9 mouse cellular contexts compared by ENCODE assay signal in the genomic region with DNA sequence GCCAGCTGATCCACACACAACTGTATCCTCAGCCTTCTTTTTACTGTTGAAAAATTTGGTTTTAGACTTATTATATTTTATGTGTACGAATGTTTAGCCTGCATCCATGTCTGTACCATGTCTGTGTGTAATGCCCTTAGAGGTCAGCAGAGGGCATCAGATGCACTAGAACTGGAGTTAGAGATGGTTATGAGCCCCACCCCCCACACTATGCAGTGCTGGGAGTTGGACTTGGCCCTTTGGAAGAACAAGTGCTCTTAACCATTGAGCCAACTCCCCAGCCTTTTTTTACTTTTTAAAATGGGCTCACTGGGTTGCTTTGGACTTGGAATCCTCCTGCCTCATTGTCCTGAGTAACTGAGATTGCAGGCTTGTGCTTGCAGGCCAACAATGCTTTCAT. TPM values are rescaled to one million over a fixed set of nuclear protein-coding genes. Genes with fewer than 3 reads are reported as not detected.
DNase-seq lines count a peak whose midpoint lies in the region; ATAC-seq and TF ChIP-seq lines count a peak whose summit lies in the region.
"Had no signal": no experiment of that assay in that cellular context is flagged by ENCODE, and none has a peak within 500 bp of the region (broad histone marks: within the 10 kb centered on the region; RNA-seq: fewer than 3 reads in every experiment).

No protein-coding gene starts in this region.

- no peak overlapping the region for H3K4me2 ChIP-seq in lung, postnatal 0 days (replicated peaks; ENCODE audit: low read depth, low read length)
- no peak overlapping the region for H3K4me2 ChIP-seq in forebrain, embryonic 15.5 days (replicated peaks)

- H3K4me3 ChIP-seq in heart, embryonic 10.5 days, result no peak overlapping the region
- no peak overlapping the region for H3K4me3 ChIP-seq in lung, postnatal 0 days (ENCODE audit: low read depth, low read length)
- H3K4me3 ChIP-seq in cortical plate, adult 2 months (ENCODE audit: insufficient read depth, low read length), result no peak overlapping the region
- no peak overlapping the region for H3K4me3 ChIP-seq in forebrain, embryonic 15.5 days

- TF ChIP-seq CTCF in lung, postnatal 0 days (IDR thresholded peaks at IDR 0.05), result peak; percentile 52
- TF ChIP-seq CTCF in cortical plate, adult 2 months (IDR thresholded peaks at IDR 0.05; ENCODE audit: extremely low read depth, insufficient read depth, low read length), result 0 out of 2 replicates have a peak, but pooled peaks have one; percentile 8

- TF ChIP-seq POLR2A in cortical plate, adult 2 months (IDR thresholded peaks at IDR 0.05; ENCODE audit: extremely low read depth, insufficient read depth, low read length), result no peak

- H3K9ac ChIP-seq in lung, postnatal 0 days (replicated peaks; ENCODE audit: low read depth), result no peak overlapping the region
- no peak overlapping the region for H3K9ac ChIP-seq in forebrain, embryonic 15.5 days (replicated peaks)

- 100% methylated on average over 1 of the region's 1 CpGs for WGBS in heart, embryonic 10.5 days
- WGBS in lung, postnatal 0 days, result 97% methylated on average over 1 of the region's 1 CpGs
- 91% methylated on average over 1 of the region's 1 CpGs for WGBS in forebrain, embryonic 15.5 days

- no peak for TF ChIP-seq EP300 in lung, postnatal 0 days (IDR thresholded peaks at IDR 0.05)

- no peaks in the 10 kb centered on the region for H3K27me3 ChIP-seq in heart, embryonic 10.5 days (ENCODE audit: insufficient read depth, poor library complexity, severe bottlenecking)
- H3K27me3 ChIP-seq in lung, postnatal 0 days (replicated peaks; ENCODE audit: insufficient read depth, low read length), result no peaks in the 10 kb centered on the region
- no peaks in the 10 kb centered on the region for H3K27me3 ChIP-seq in forebrain, embryonic 15.5 days

- H3K36me3 ChIP-seq in heart, embryonic 10.5 days, result peaks cover 32% of the 10 kb centered on the region
- H3K36me3 ChIP-seq in lung, postnatal 0 days (ENCODE audit: insufficient read depth, low read length), result 0 out of 2 replicates have a peak, but pooled peaks cover 4% of the 10 kb centered on the region
- H3K36me3 ChIP-seq in forebrain, embryonic 15.5 days, result peaks cover 10% of the 10 kb centered on the region

- H3K9me3 ChIP-seq in heart, embryonic 10.5 days, result no peaks in the 10 kb centered on the region
- no peaks in the 10 kb centered on the region for H3K9me3 ChIP-seq in lung, postnatal 0 days (ENCODE audit: low read length)
- H3K9me3 ChIP-seq in forebrain, embryonic 15.5 days, result no peaks in the 10 kb centered on the region

- ATAC-seq in lung, postnatal 0 days, result no peak
- no peak for ATAC-seq in forebrain, embryonic 15.5 days (replicated peaks)

- peak; percentile 70 for DNase-seq in heart, adult 11 months
- no peak for DNase-seq in heart, embryonic 10.5 days (ENCODE audit: low spot score)
- no peak for DNase-seq in lung, postnatal 0 days (ENCODE audit: low spot score)
- DNase-seq in lung, postnatal 4 days, result no peak
- peak; percentile 57 for DNase-seq in thymus, postnatal 14 days
- no peak for DNase-seq in heart, adult 9 months (ENCODE audit: low spot score in 2 of 2)
- DNase-seq: left cerebral cortex, postnatal 4 days had no signal

- H3K27ac ChIP-seq in heart, embryonic 10.5 days, result no peak overlapping the region
- H3K27ac ChIP-seq in lung, postnatal 0 days (ENCODE audit: low read length), result no peak overlapping the region
- H3K27ac ChIP-seq in cortical plate, adult 2 months (ENCODE audit: insufficient read depth, low read length), result no peak overlapping the region
- no peak overlapping the region for H3K27ac ChIP-seq in forebrain, embryonic 15.5 days (replicated peaks)

- peaks cover 23% of the 10 kb centered on the region for H3K4me1 ChIP-seq in heart, embryonic 10.5 days
- H3K4me1 ChIP-seq in lung, postnatal 0 days (ENCODE audit: insufficient read depth, low read depth, low read length), result peaks cover 4% of the 10 kb centered on the region; the same call in 1 of the 2 replicates
- no peaks in the 10 kb centered on the region for H3K4me1 ChIP-seq in cortical plate, adult 2 months (ENCODE audit: control insufficient read depth, insufficient read depth, low read length)
- peaks cover 12% of the 10 kb centered on the region; the same call in 1 of the 2 replicates for H3K4me1 ChIP-seq in forebrain, embryonic 15.5 days

RNA-seq across cellular contexts. Expression of a gene that starts 15.3 kb away (rescaled TPM):
- 23.3 and 25.6 TPM in 2 replicates for polyA plus RNA-seq in heart, embryonic 10.5 days (2016; fragmentation: Nextera tagmentation; extraction: Ambion mirVana)
- 9.4 and 11.0 TPM in 2 replicates for polyA plus RNA-seq in lung, postnatal 0 days (2015; fragmentation: Nextera tagmentation; extraction: Ambion mirVana)
- 29.2 and 32.9 TPM in 2 replicates for polyA plus RNA-seq in cortical plate, adult 2 months (2012; rRNA removed)
- 25.8 and 26.4 TPM in 2 replicates for polyA plus RNA-seq in forebrain, embryonic 15.5 days (2015; fragmentation: Nextera tagmentation; extraction: Ambion mirVana)

RNA-seq across cellular contexts. Expression of a gene that starts 33.5 kb away (rescaled TPM):
- polyA plus RNA-seq in heart, embryonic 10.5 days (2016; fragmentation: Nextera tagmentation; extraction: Ambion mirVana), result 0.15 and 0.64 TPM in 2 replicates
- 6.5 and 8.4 TPM in 2 replicates for polyA plus RNA-seq in lung, postnatal 0 days (2015; fragmentation: Nextera tagmentation; extraction: Ambion mirVana)
- polyA plus RNA-seq in cortical plate, adult 2 months (2012; rRNA removed), result 12.2 and 13.7 TPM in 2 replicates
- 5.3 and 6.8 TPM in 2 replicates for polyA plus RNA-seq in forebrain, embryonic 15.5 days (2015; fragmentation: Nextera tagmentation; extraction: Ambion mirVana)

RNA-seq across cellular contexts. Expression of a gene that starts 42.1 kb away (rescaled TPM):
- 0.16 and 0.17 TPM in 2 replicates for polyA plus RNA-seq in heart, embryonic 10.5 days (2016; fragmentation: Nextera tagmentation; extraction: Ambion mirVana)
- 0.13 and 0.18 TPM in 2 replicates for polyA plus RNA-seq in lung, postnatal 0 days (2015; fragmentation: Nextera tagmentation; extraction: Ambion mirVana)
- polyA plus RNA-seq in cortical plate, adult 2 months (2012; rRNA removed), result not detected in 2 replicates
- polyA plus RNA-seq in forebrain, embryonic 15.5 days (2015; fragmentation: Nextera tagmentation; extraction: Ambion mirVana), result not detected in 2 replicates

Comparison
In these comparisons a context has a peak if more than half of its experiments do, and no peak if none do; other contexts are left out.
1. DNase-seq: peak in heart, adult 11 months (single experiment) and thymus, postnatal 14 days (single experiment); none in heart, embryonic 10.5 days (single experiment), lung, postnatal 0 days (single experiment), lung, postnatal 4 days (0 of 2) and heart, adult 9 months (0 of 2).